In genomic region chr1:191293996-191294795, GRCm38 (mm10) we compare ENCODE assay signal across 20 mouse cellular contexts. TPM values are rescaled to one million over a fixed set of nuclear protein-coding genes. Genes with fewer than 3 reads are reported as not detected.
DNase-seq lines count a peak whose midpoint lies in the region; ATAC-seq and TF ChIP-seq lines count a peak whose summit lies in the region.
"Had no signal": no experiment of that assay in that cellular context is flagged by ENCODE, and none has a peak within 500 bp of the region (broad histone marks: within the 10 kb centered on the region; RNA-seq: fewer than 3 reads in every experiment).

No protein-coding gene starts in this region.

- peaks cover 36% of the 10 kb centered on the region for H3K4me1 ChIP-seq in heart, postnatal 0 days (ENCODE audit: control insufficient read depth, insufficient read depth)
- peaks cover 7% of the 10 kb centered on the region for H3K4me1 ChIP-seq in heart, embryonic 11.5 days (ENCODE audit: control insufficient read depth, insufficient read depth, low read length)
- 0 out of 2 replicates have a peak, but pooled peaks cover 2% of the 10 kb centered on the region for H3K4me1 ChIP-seq in lung, postnatal 0 days (ENCODE audit: insufficient read depth, low read depth, low read length)
- H3K4me1 ChIP-seq in forebrain, embryonic 10.5 days = no peaks in the 10 kb centered on the region
- H3K4me1 ChIP-seq: embryonic facial prominence, embryonic 12.5 days; forebrain, embryonic 12.5 days; hindbrain, embryonic 13.5 days had no signal

- ATAC-seq in heart, postnatal 0 days (ENCODE audit: insufficient read depth, low read depth) = no peak
- no peak for ATAC-seq in heart, embryonic 11.5 days (replicated peaks; ENCODE audit: insufficient number of reproducible peaks, low FRiP score, low TSS enrichment)
- no peak for ATAC-seq in lung, postnatal 0 days
- ATAC-seq: forebrain, embryonic 16.5 days; hindbrain, postnatal 0 days had no signal

- TF ChIP-seq POLR2A in myocyte (IDR thresholded peaks at IDR 0.05; ENCODE audit: insufficient read length, low read depth) = no peak

- H3K27ac ChIP-seq in heart, postnatal 0 days (ENCODE audit: low read depth) = no peak overlapping the region
- H3K27ac ChIP-seq in heart, embryonic 11.5 days (ENCODE audit: low read depth, low read length) = no peak overlapping the region
- H3K27ac ChIP-seq in lung, postnatal 0 days (ENCODE audit: low read length) = no peak overlapping the region
- H3K27ac ChIP-seq in forebrain, embryonic 10.5 days = no peak overlapping the region
- H3K27ac ChIP-seq: embryonic facial prominence, embryonic 12.5 days; forebrain, embryonic 12.5 days; heart, adult 2 months; hindbrain, embryonic 13.5 days; hindbrain, postnatal 0 days had no signal

- 56% methylated on average over 9 of the region's 9 CpGs for WGBS in heart, postnatal 0 days
- 61% methylated on average over 9 of the region's 9 CpGs for WGBS in heart, embryonic 11.5 days (ENCODE audit: insufficient replicate concordance)
- WGBS in lung, postnatal 0 days = 37% methylated on average over 9 of the region's 9 CpGs
- 81% methylated on average over 9 of the region's 9 CpGs for WGBS in forebrain, embryonic 10.5 days

- TF ChIP-seq EP300 in heart, postnatal 0 days (IDR thresholded peaks at IDR 0.05; ENCODE audit: low read depth) = no peak
- no peak for TF ChIP-seq EP300 in lung, postnatal 0 days (IDR thresholded peaks at IDR 0.05)

- H3K9ac ChIP-seq in heart, postnatal 0 days (replicated peaks; ENCODE audit: low read depth, low read length) = no peak overlapping the region
- H3K9ac ChIP-seq in heart, embryonic 11.5 days (ENCODE audit: low read depth, low read length) = no peak overlapping the region
- H3K9ac ChIP-seq in lung, postnatal 0 days (replicated peaks; ENCODE audit: low read depth) = no peak overlapping the region
- H3K9ac ChIP-seq: embryonic facial prominence, embryonic 12.5 days; forebrain, embryonic 12.5 days; heart, embryonic 13.5 days; hindbrain, embryonic 13.5 days had no signal

- no peak overlapping the region for H3ac ChIP-seq in myocyte (ENCODE audit: control insufficient read depth, insufficient read length)

- H3K79me2 ChIP-seq in myocyte (ENCODE audit: control insufficient read depth, insufficient read depth) = no peaks in the 10 kb centered on the region

- H3K9me3 ChIP-seq in heart, postnatal 0 days (replicated peaks; ENCODE audit: control insufficient read depth, low read length) = no peaks in the 10 kb centered on the region
- H3K9me3 ChIP-seq in heart, embryonic 11.5 days (replicated peaks; ENCODE audit: control insufficient read depth, low read length) = no peaks in the 10 kb centered on the region
- no peaks in the 10 kb centered on the region for H3K9me3 ChIP-seq in lung, postnatal 0 days (ENCODE audit: low read length)
- no peaks in the 10 kb centered on the region for H3K9me3 ChIP-seq in forebrain, embryonic 10.5 days
- H3K9me3 ChIP-seq: embryonic facial prominence, embryonic 12.5 days; forebrain, embryonic 12.5 days; heart, embryonic 13.5 days; hindbrain, embryonic 13.5 days had no signal

- peak; percentile 72 for DNase-seq in heart, postnatal 0 days (ENCODE audit: low spot score)
- DNase-seq in lung, postnatal 0 days (ENCODE audit: low spot score) = peak; percentile 77
- no peak for DNase-seq in lung, postnatal 14 days
- DNase-seq in 3T3-L1 (ENCODE audit: low read depth, low spot score) = peak; percentile 78
- no peak for DNase-seq in forebrain, embryonic 10.5 days (ENCODE audit: extremely low spot score, low spot score)
- DNase-seq: adrenal gland, adult 8-10 months; adrenal gland, postnatal 36 days; cerebellum, adult 8-10 months; cerebellum, postnatal 14 days; gastrocnemius, postnatal 14 days; heart, adult 2 months; heart, postnatal 10 days had no signal

- no peak overlapping the region for H3K4me2 ChIP-seq in heart, postnatal 0 days (ENCODE audit: low read depth, low read length)
- H3K4me2 ChIP-seq in heart, embryonic 11.5 days = no peak overlapping the region
- H3K4me2 ChIP-seq in lung, postnatal 0 days (replicated peaks; ENCODE audit: low read depth, low read length) = no peak overlapping the region
- H3K4me2 ChIP-seq in myocyte (ENCODE audit: low read depth) = peak overlapping the region; percentile 25
- H3K4me2 ChIP-seq: embryonic facial prominence, embryonic 12.5 days; forebrain, embryonic 12.5 days; heart, embryonic 13.5 days; hindbrain, embryonic 13.5 days had no signal

- no peak overlapping the region for H3K4me3 ChIP-seq in heart, postnatal 0 days (ENCODE audit: low read depth, low read length)
- no peak overlapping the region for H3K4me3 ChIP-seq in heart, embryonic 11.5 days (ENCODE audit: low read depth, low read length)
- H3K4me3 ChIP-seq in lung, postnatal 0 days (ENCODE audit: low read depth, low read length) = no peak overlapping the region
- no peak overlapping the region for H3K4me3 ChIP-seq in myocyte
- no peak overlapping the region for H3K4me3 ChIP-seq in forebrain, embryonic 10.5 days
- H3K4me3 ChIP-seq: embryonic facial prominence, embryonic 12.5 days; forebrain, embryonic 12.5 days; heart, adult 2 months; heart, embryonic 13.5 days; hindbrain, embryonic 13.5 days had no signal

- no peaks in the 10 kb centered on the region for H3K36me3 ChIP-seq in heart, postnatal 0 days (replicated peaks; ENCODE audit: control insufficient read depth, insufficient read depth, low read length)
- H3K36me3 ChIP-seq in heart, embryonic 11.5 days (ENCODE audit: control insufficient read depth, insufficient read depth, low read length) = no peaks in the 10 kb centered on the region
- no peaks in the 10 kb centered on the region for H3K36me3 ChIP-seq in lung, postnatal 0 days (ENCODE audit: insufficient read depth, low read length)
- no peaks in the 10 kb centered on the region for H3K36me3 ChIP-seq in myocyte (ENCODE audit: control insufficient read depth, insufficient read depth)
- no peaks in the 10 kb centered on the region for H3K36me3 ChIP-seq in forebrain, embryonic 10.5 days (replicated peaks)
- H3K36me3 ChIP-seq: embryonic facial prominence, embryonic 12.5 days; forebrain, embryonic 12.5 days; heart, embryonic 13.5 days; hindbrain, embryonic 13.5 days had no signal

- H3K27me3 ChIP-seq in heart, postnatal 0 days (ENCODE audit: control insufficient read depth, insufficient read depth, low read length) = no peaks in the 10 kb centered on the region
- peaks cover 2% of the 10 kb centered on the region; the same call in 1 of the 2 replicates for H3K27me3 ChIP-seq in heart, embryonic 11.5 days (ENCODE audit: control insufficient read depth, insufficient read depth, low read length)
- H3K27me3 ChIP-seq in lung, postnatal 0 days (replicated peaks; ENCODE audit: insufficient read depth, low read length) = no peaks in the 10 kb centered on the region
- no peaks in the 10 kb centered on the region for H3K27me3 ChIP-seq in myocyte (ENCODE audit: control insufficient read depth, insufficient read depth, insufficient read length)
- H3K27me3 ChIP-seq in forebrain, embryonic 10.5 days (ENCODE audit: poor library complexity, severe bottlenecking) = no peaks in the 10 kb centered on the region
- H3K27me3 ChIP-seq: embryonic facial prominence, embryonic 12.5 days; forebrain, embryonic 12.5 days; heart, embryonic 13.5 days; hindbrain, embryonic 13.5 days had no signal

- TF ChIP-seq CTCF in heart, postnatal 0 days (IDR thresholded peaks at IDR 0.05; ENCODE audit: low read depth) = no peak
- TF ChIP-seq CTCF in lung, postnatal 0 days (IDR thresholded peaks at IDR 0.05) = no peak

TF ChIP-seq in myocyte, 11 proteins besides CTCF, POLR2A, EP300 and RAD21:
- no peak for TF ChIP-seq TCF12 (IDR thresholded peaks at IDR 0.05; ENCODE audit: insufficient read depth, poor library complexity, severe bottlenecking)
- TF ChIP-seq POLR2AphosphoS2 (IDR thresholded peaks at IDR 0.05; ENCODE audit: insufficient read length, low read depth) = no peak
- TF ChIP-seq REST (IDR thresholded peaks at IDR 0.05; ENCODE audit: insufficient read depth, insufficient read length) = no peak
- TF ChIP-seq TCF3 (IDR thresholded peaks at IDR 0.05; ENCODE audit: insufficient read length, low read depth) = no peak
- no peak for TF ChIP-seq MAX (IDR thresholded peaks at IDR 0.05; ENCODE audit: low read depth)
- TF ChIP-seq CEBPB (IDR thresholded peaks at IDR 0.05; ENCODE audit: insufficient read depth, poor library complexity, severe bottlenecking) = no peak

RNA-seq across cellular contexts. Expression of gene Nenf, which starts 23.8 kb away (rescaled TPM):
- total RNA-seq in heart, postnatal 0 days (2014; rRNA removed; ENCODE audit: low replicate concordance) = 209 and 250 TPM in 2 replicates
- polyA plus RNA-seq in heart, postnatal 0 days (2015; fragmentation: Nextera tagmentation; extraction: Ambion mirVana) = 166 and 171 TPM in 2 replicates
- 106 and 111 TPM in 2 replicates for polyA plus RNA-seq in heart, embryonic 11.5 days (2014; fragmentation: Nextera tagmentation; extraction: Ambion mirVana)
- polyA plus RNA-seq in lung, postnatal 0 days (2015; fragmentation: Nextera tagmentation; extraction: Ambion mirVana) = 149 and 177 TPM in 2 replicates
- 143 TPM for polyA plus RNA-seq in myocyte (2012; fragmentation: generic; extraction: Trizol)
- 49.9 and 51.9 TPM in 2 replicates for polyA plus RNA-seq in forebrain, embryonic 10.5 days (2016; fragmentation: Nextera tagmentation; extraction: Ambion mirVana)

RNA-seq across cellular contexts. Expression of gene Tmem206, which starts 31.5 kb away (rescaled TPM):
- 5.3 and 11.4 TPM in 2 replicates for total RNA-seq in heart, postnatal 0 days (2014; rRNA removed; ENCODE audit: low replicate concordance)
- polyA plus RNA-seq in heart, postnatal 0 days (2015; fragmentation: Nextera tagmentation; extraction: Ambion mirVana) = 10.4 and 10.9 TPM in 2 replicates
- 18.7 and 19.0 TPM in 2 replicates for polyA plus RNA-seq in heart, embryonic 11.5 days (2014; fragmentation: Nextera tagmentation; extraction: Ambion mirVana)
- 13.1 and 14.7 TPM in 2 replicates for polyA plus RNA-seq in lung, postnatal 0 days (2015; fragmentation: Nextera tagmentation; extraction: Ambion mirVana)
- 12.1 TPM for polyA plus RNA-seq in myocyte (2012; fragmentation: generic; extraction: Trizol)
- polyA plus RNA-seq in forebrain, embryonic 10.5 days (2016; fragmentation: Nextera tagmentation; extraction: Ambion mirVana) = 25.6 and 29.5 TPM in 2 replicates

Comparison
In these comparisons a context has a peak if more than half of its experiments do, and no peak if none do; other contexts are left out.
1. DNase-seq: peak in heart, postnatal 0 days (single experiment), lung, postnatal 0 days (single experiment) and 3T3-L1 (single experiment); none in lung, postnatal 14 days (single experiment) and forebrain, embryonic 10.5 days (single experiment).